Mouse (Mus musculus) forebrain, embryonic 10.5 days (tissue): Measurements from ENCODE around the gene Fbxl17. TPM values are rescaled to one million over a fixed set of nuclear protein-coding genes. Genes with fewer than 3 reads are reported as not detected.

Experiments used
- DNase-seq: peaks from one replicate; pipeline ENCODE4 v3.0.0-alpha.2; 2017; ENCODE audit warnings: low spot score; ENCODE audit errors: extremely low spot score
- H3K27ac ChIP-seq: fragments of 300-500 bp; sonication (generic); 2 replicates; pipeline ENCODE4 v1.5.1; 2016; ENCODE audit warnings: mild to moderate bottlenecking
- H3K27me3 ChIP-seq: fragments of 300-500 bp; sonication (generic); 2 replicates; pipeline ENCODE4 v1.6.1; 2016; ENCODE audit warnings: mild to moderate bottlenecking; ENCODE audit not compliant: poor library complexity, severe bottlenecking
- H3K36me3 ChIP-seq: fragments of 300-500 bp; sonication (generic); replicated peaks from 2 replicates; pipeline ENCODE4 v1.6.1; 2016; ENCODE audit warnings: mild to moderate bottlenecking, moderate library complexity
- H3K4me1 ChIP-seq: fragments of 300-500 bp; sonication (generic); 2 replicates; pipeline ENCODE4 v1.6.1; 2016
- H3K4me3 ChIP-seq: fragments of 300-500 bp; sonication (generic); 2 replicates; pipeline ENCODE4 v1.5.1; 2016; ENCODE audit warnings: mild to moderate bottlenecking, moderate library complexity
- H3K9me3 ChIP-seq: fragments of 300-500 bp; sonication (generic); 2 replicates; pipeline ENCODE4 v1.6.1; 2016; ENCODE audit warnings: mild to moderate bottlenecking, moderate library complexity
- WGBS: fragments of 180-500 bp; shearing (Covaris S2); methylation state at CpG from one replicate; pipeline ENCODE4 v1.1.7; 2016; 5-methylcytosine and 5-hydroxymethylcytosine counted together
- polyA plus RNA-seq: library from polyadenylated mRNA; unstranded; fragments of >200 nt; fragmentation: Nextera tagmentation; extraction: Ambion mirVana; gene quantifications from 2 replicates; pipeline ENCODE4 v1.2.1, GENCODE M21; 2016

Gene Fbxl17
- polyA plus RNA-seq, 1 experiment from 2014 or later: 2.7 TPM

DNA sequence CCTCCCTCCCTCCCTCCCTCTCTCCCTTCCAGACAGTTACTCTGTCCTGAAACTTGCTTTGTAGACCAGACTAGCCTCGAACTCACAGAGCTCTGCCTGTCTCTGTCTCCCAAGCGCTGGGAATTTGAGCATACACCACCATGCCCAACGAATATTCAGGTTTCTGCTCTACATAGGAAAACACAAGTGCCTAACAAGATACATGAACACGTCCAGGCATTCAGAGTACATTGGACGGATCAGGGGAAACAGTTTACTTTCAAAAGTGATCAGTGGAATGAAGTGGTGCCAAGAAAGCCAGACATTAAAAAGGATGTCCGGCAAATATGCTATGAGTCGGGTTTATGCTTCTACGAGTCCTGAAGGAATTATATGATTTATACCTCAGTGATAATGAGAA is 263.6 kb downstream of the Fbxl17 start:
- Histone ChIP-seq H3K27ac (no peak overlapping the region), H3K9me3 (no peaks in the 10 kb centered on the region), H3K4me1 (peaks cover 7% of the 10 kb centered on the region), H3K4me3 (no peak overlapping the region), H3K27me3 (no peaks in the 10 kb centered on the region), H3K36me3 (no peaks in the 10 kb centered on the region)
- DNase-seq: no peak
- 88% methylated on average over 8 of the region's 8 CpGs for WGBS

DNA sequence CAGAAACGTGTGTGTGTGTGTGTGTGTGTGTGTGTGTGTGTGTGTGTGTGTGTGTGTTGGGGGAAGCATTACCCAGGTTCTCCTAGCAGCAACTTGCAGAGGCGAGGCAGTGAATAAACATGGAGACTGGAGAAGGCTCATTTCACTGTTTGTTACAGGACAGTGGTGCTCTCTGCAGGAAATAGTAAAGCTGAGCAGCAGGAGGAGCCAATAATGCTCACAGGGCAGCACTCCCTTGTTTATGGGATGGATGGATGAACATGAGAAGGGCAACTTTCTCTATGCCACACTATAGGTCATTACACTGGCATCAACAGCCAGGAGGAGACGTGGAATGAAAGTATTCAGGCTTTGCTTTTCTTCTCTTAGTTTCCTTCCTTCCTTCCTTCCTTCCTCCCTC is 264.0 kb downstream of the Fbxl17 start:
- Histone ChIP-seq H3K4me1 (peaks cover 7% of the 10 kb centered on the region), H3K36me3 (no peaks in the 10 kb centered on the region), H3K27me3 (no peaks in the 10 kb centered on the region), H3K27ac (no peak overlapping the region), H3K4me3 (no peak overlapping the region), H3K9me3 (no peaks in the 10 kb centered on the region)
- DNase-seq: no peak
- WGBS: 62% methylated on average over 3 of the region's 3 CpGs

DNA sequence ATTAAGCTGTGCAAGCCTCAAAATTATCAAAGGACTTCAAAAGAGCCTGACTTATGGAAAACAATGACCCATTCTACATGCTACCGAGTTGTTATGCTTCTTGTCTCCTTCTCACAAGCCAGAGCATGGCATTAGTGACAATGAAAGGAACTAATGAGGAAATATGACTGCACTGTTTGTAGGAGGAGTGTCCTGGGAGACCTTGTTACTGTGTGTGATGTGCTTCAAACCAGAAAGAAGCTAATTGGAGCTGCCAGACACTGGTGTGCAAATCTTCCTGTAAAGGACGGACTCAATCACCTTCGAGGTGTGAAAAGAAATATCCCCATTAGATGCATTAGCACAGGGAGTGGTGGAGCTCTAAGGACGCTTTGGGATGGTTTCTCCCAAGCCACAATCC is 270.7 kb downstream of the Fbxl17 start:
- H3K4me3 ChIP-seq: no peak overlapping the region
- no peak for DNase-seq
- no peaks in the 10 kb centered on the region for H3K27me3 ChIP-seq
- H3K9me3 ChIP-seq: no peaks in the 10 kb centered on the region
- 30% methylated on average over 4 of the region's 4 CpGs for WGBS
- no peaks in the 10 kb centered on the region for H3K36me3 ChIP-seq
- no peak overlapping the region for H3K27ac ChIP-seq
- peaks cover 35% of the 10 kb centered on the region for H3K4me1 ChIP-seq

DNA sequence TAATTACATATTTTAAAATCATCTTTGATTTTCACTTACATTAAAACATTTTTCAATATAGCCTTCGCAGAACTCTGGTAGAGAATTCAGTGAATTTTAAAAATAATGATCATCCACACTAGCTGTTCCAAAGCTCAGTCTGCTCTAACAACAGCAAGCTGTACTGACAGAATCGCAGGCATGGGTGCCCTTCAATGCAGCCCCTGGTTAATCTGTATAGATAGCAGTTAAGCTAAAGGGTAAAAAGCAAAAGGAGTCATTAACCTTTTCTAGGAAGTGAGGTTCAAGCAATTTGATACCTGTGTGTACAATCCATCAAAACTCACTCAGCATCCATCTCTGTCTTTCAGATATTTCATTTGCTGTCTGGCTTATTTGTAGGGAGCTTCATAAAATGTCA is 273.4 kb downstream of the Fbxl17 start:
- H3K27me3 ChIP-seq: no peaks in the 10 kb centered on the region
- no peak overlapping the region for H3K27ac ChIP-seq
- H3K4me3 ChIP-seq: no peak overlapping the region
- H3K9me3 ChIP-seq: no peaks in the 10 kb centered on the region
- DNase-seq: no peak
- no peaks in the 10 kb centered on the region for H3K36me3 ChIP-seq
- 60% methylated on average over 2 of the region's 2 CpGs for WGBS
- H3K4me1 ChIP-seq: peaks cover 41% of the 10 kb centered on the region

DNA sequence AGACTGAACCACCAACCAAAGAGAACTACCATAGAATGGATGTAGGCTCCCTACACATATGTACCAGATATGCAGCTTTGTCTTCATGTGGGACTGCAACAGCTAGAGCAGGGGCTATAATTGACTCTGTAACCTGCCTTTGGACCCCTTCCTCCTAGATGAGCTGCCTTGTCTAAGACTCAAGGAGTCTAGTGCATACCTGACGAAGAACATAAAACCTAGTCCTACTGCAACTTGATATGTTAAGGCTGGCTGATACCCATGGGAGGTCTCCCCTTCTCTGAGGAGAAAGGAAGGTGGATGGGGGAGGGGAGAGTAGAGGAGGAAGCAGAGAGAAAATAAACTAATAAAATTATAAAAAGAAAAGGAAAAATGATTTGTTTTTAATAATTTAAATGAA is 273.9 kb downstream of the Fbxl17 start:
- 65% methylated on average over 1 of the region's 1 CpGs for WGBS
- Histone ChIP-seq H3K27ac (no peak overlapping the region), H3K27me3 (no peaks in the 10 kb centered on the region), H3K4me1 (peaks cover 42% of the 10 kb centered on the region), H3K36me3 (no peaks in the 10 kb centered on the region), H3K9me3 (no peaks in the 10 kb centered on the region), H3K4me3 (no peak overlapping the region)
- DNase-seq: no peak

DNA sequence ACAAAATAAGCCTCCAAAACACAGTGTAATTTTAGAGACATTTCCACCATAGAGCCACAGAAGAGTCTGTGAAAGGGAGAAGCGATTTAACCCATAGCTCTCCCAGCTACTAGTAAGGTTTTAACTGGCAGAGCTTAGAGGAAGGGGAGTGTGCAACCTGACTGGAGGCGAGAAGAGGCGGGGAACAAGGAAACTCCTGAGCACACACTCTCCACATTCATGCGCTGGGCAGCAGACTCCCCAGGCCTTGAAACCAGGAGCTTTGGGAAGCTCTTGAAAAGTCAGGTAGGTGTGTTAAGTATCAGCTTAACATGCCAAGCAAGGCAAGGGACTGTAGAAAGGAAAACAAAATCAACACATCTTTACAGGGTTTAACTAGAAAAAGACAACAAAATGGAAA is 276.1 kb downstream of the Fbxl17 start:
- Histone ChIP-seq H3K9me3 (no peaks in the 10 kb centered on the region), H3K4me1 (peaks cover 33% of the 10 kb centered on the region)

DNA sequence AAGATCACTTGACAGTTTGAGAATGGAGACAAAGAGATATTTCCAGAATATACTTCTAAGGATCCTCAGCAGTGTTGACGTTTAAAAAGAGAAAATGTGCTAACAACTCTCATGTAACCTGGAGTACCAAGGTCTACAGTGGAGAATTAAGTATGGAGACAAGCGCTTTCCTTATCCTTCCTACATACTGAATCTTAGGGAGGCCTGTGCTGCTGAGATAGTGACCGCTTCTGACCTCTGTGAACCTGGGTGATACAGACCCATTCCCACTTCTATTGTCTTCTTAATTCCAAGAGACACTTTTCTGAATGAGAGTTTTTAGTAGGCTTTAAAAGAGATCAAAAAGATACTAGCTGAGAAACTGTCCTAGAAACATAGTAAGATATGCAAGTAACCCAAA is 278.2 kb downstream of the Fbxl17 start:
- no peak for DNase-seq
- no peaks in the 10 kb centered on the region for H3K36me3 ChIP-seq
- H3K27ac ChIP-seq: no peak overlapping the region
- H3K4me3 ChIP-seq: no peak overlapping the region
- peaks cover 22% of the 10 kb centered on the region for H3K4me1 ChIP-seq
- H3K27me3 ChIP-seq: no peaks in the 10 kb centered on the region
- H3K9me3 ChIP-seq: no peaks in the 10 kb centered on the region
- WGBS: 91% methylated on average over 3 of the region's 3 CpGs

More for the DNA sequence above, 276.1 kb downstream of the Fbxl17 start:
- DNase-seq: no peak
- Histone ChIP-seq H3K36me3 (no peaks in the 10 kb centered on the region), H3K27me3 (no peaks in the 10 kb centered on the region), H3K27ac (no peak overlapping the region), H3K4me3 (no peak overlapping the region)
- 53% methylated on average over 4 of the region's 4 CpGs for WGBS

DNA sequence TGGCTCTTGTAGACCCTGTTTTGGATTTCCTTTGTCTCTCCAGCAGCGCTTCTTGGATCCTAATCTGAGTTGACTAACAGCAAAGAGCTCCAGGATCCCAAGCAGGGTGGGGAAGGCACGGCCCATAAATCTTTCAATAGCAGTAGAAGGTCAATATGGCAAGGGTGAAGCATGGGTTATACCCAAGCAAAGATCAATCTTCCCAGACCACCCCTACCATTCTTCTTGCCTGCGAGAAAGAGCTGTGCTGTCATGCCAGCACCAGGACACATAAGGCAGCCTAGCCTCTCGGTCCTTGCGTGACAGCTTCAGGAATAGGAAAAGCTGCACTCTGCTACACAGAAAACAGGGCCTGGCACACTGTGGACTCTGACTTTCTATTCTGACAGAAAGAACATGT is 279.0 kb downstream of the Fbxl17 start:
- no peak overlapping the region for H3K27ac ChIP-seq
- no peaks in the 10 kb centered on the region for H3K27me3 ChIP-seq
- 0 out of 2 replicates have a peak, but pooled peaks cover under 1% of the 10 kb centered on the region for H3K9me3 ChIP-seq
- peaks cover 15% of the 10 kb centered on the region for H3K4me1 ChIP-seq
- H3K36me3 ChIP-seq: no peaks in the 10 kb centered on the region
- H3K4me3 ChIP-seq: no peak overlapping the region
- no peak for DNase-seq
- WGBS: 88% methylated on average over 5 of the region's 5 CpGs

DNA sequence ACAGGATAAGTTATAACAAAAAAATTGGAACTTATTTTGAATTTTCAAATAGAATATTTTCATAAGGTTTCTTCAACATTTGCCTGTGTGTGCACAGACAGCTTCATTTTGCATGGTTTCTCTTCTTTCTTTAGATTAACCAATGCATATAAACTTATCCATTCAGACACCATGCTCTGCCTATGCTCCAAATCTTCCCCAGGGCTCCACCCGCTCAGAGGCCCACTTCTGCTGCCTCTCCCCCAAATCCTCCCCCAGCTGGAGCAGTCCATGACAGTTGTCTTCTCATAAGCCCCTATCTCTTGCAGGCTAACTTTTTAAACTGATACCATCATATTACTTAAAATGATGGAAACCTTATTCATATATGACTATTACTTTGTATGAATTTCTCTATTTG is 282.8 kb downstream of the Fbxl17 start:
- 89% methylated on average over 1 of the region's 1 CpGs for WGBS
- no peak for DNase-seq
- H3K27ac ChIP-seq: no peak overlapping the region
- peaks cover 4% of the 10 kb centered on the region; the same call in 1 of the 2 replicates for H3K4me1 ChIP-seq
- no peak overlapping the region for H3K4me3 ChIP-seq
- H3K9me3 ChIP-seq: 0 out of 2 replicates have a peak, but pooled peaks cover 3% of the 10 kb centered on the region
- H3K27me3 ChIP-seq: no peaks in the 10 kb centered on the region
- no peaks in the 10 kb centered on the region for H3K36me3 ChIP-seq

DNA sequence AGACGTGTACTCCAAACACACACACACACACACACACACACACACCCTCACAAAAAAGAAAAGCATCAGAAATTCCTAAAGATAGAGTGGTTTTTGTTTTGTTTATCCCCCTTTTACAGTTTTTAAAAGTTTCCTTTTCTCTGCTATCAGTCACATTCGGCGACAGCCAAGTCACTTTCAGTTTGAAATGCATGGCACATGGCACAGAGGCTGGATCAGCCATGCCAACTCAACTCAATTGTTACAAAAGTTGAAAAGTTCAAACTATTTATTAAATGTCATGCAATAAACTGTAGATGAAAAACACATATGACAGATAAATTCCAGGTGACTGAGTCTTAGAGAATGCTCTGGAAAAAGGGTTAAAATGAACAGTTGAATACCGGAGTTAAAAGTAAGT is 287.8 kb downstream of the Fbxl17 start:
- Histone ChIP-seq H3K9me3 (0 out of 2 replicates have a peak, but pooled peaks cover 3% of the 10 kb centered on the region), H3K27ac (no peak overlapping the region), H3K36me3 (no peaks in the 10 kb centered on the region), H3K4me1 (peaks cover 11% of the 10 kb centered on the region), H3K4me3 (no peak overlapping the region), H3K27me3 (no peaks in the 10 kb centered on the region)
- DNase-seq: no peak
- WGBS: 96% methylated on average over 4 of the region's 4 CpGs

DNA sequence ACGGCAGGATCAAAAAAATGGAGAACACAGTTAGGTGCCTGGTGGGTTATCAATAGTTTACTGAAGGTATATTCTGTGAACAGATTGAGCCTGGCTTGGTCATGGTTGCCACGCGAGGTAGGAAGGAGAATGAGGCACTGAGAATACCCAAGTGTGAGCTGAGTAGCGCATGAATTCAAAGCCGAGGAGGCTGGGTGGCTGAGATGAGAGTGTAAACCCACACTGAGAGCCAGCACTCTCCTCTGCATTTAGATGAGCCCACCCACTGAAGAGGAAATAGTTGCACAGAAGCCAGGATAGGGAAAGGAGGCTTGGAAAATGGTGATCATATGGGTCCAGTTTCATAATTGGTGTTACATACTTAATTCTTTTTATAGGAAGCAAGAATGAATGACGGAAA is 290.7 kb downstream of the Fbxl17 start:
- H3K27ac ChIP-seq: no peak overlapping the region
- H3K36me3 ChIP-seq: no peaks in the 10 kb centered on the region
- peaks cover 11% of the 10 kb centered on the region for H3K4me1 ChIP-seq
- no peaks in the 10 kb centered on the region for H3K27me3 ChIP-seq
- no peak overlapping the region for H3K4me3 ChIP-seq
- DNase-seq: no peak
- no peaks in the 10 kb centered on the region for H3K9me3 ChIP-seq
- WGBS: 96% methylated on average over 6 of the region's 6 CpGs

DNA sequence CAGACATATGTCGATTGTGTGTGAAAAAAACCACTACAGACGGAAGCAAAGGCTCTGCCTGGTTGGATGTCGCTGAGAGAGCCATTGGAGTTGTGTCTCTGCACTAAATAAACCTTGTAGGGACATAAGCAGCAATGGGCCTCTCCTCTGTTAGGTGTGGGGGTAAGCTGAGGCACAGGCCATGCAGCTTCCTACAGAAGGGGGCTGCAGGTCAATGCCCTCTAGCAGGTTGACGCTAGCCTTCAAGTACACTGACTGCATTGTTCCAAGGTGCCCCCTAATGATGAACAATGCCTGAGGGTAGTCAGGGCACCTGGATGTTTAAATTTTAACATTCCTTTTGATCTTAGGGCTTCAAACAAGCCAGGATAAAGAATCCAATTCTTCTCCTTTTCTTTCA is 291.5 kb downstream of the Fbxl17 start:
- no peak overlapping the region for H3K4me3 ChIP-seq
- H3K36me3 ChIP-seq: no peaks in the 10 kb centered on the region
- H3K27me3 ChIP-seq: no peaks in the 10 kb centered on the region
- no peak for DNase-seq
- 86% methylated on average over 4 of the region's 4 CpGs for WGBS
- H3K27ac ChIP-seq: no peak overlapping the region
- no peaks in the 10 kb centered on the region for H3K9me3 ChIP-seq
- H3K4me1 ChIP-seq: peaks cover 17% of the 10 kb centered on the region

DNA sequence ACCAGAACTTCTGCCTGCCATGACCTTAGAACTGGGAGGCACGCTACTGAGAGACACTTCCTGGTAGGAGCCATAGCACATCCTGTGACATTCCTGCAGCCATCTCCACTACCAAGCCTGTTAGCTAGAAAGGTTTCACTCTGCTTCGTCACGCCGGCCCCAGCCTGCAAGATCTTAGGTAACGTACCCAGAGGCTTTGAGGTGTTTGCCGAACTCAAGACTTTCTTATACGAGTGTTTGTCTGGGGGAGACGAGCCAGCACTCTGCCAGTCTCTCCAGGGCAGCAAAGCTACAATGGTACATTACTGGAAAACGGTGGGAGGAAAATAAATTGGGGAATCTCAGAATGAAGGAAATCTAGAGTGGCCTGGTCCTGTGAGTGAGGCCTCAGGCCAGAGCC is 292.1 kb downstream of the Fbxl17 start:
- Histone ChIP-seq H3K4me1 (peaks cover 21% of the 10 kb centered on the region), H3K9me3 (no peaks in the 10 kb centered on the region), H3K27ac (no peak overlapping the region), H3K4me3 (no peak overlapping the region), H3K27me3 (no peaks in the 10 kb centered on the region), H3K36me3 (no peaks in the 10 kb centered on the region)
- 89% methylated on average over 9 of the region's 9 CpGs for WGBS
- DNase-seq: no peak

DNA sequence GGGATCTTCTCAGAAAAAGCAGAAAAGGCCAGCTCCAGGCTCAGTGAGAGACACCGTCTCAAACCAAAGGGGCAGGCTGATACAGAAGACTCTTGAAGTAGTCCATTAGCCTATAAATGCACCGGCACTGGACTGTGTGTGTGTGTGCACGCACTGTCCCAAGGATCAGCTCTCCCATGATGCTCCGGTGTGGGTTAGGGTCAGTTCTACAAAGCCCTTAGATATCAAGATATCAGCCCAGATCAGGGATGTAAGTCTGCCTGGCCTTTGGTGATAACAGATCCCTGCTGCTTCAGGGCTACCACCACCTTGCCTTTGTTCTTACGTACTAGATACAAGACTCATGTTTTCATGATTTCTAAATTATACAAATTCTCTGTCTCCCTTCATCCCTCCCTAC is 294.5 kb downstream of the Fbxl17 start:
- Histone ChIP-seq H3K27me3 (no peaks in the 10 kb centered on the region), H3K9me3 (no peaks in the 10 kb centered on the region), H3K27ac (no peak overlapping the region), H3K4me1 (peaks cover 21% of the 10 kb centered on the region), H3K36me3 (no peaks in the 10 kb centered on the region), H3K4me3 (no peak overlapping the region)
- 94% methylated on average over 5 of the region's 5 CpGs for whole genome bisulfite sequencing
- no peak for DNase-seq
